Mouse (Mus musculus) mesoderm, embryonic 11.5 days (tissue): ENCODE data around the gene Eif4g3.
"Not testable (repeated sequence)": the region's sequence is repeated elsewhere in the genome, so short reads cannot be mapped to it uniquely, and the experiment has no call there.

Experiments used
- DNase-seq: peaks from one replicate; pipeline ENCODE4 v3.0.0-alpha.2; 2012; ENCODE audit warnings: low read depth, low spot score

The Eif4g3 gene

GRCm38 (mm10) chr4:138022761-138023160, 29.9 kb downstream of the Eif4g3 start:
- DNase-seq = no peak

- DNase-seq = no peak
Observed at GRCm38 (mm10) chr4:138023403-138024100, 30.7 kb downstream of the Eif4g3 start.

GRCm38 (mm10) chr4:138029168-138029567, 36.3 kb downstream of the Eif4g3 start:
- DNase-seq = no peak

GRCm38 (mm10) chr4:138031828-138032227, 39.0 kb downstream of the Eif4g3 start:
- DNase-seq = no peak

GRCm38 (mm10) chr4:138033871-138034270, 41.0 kb downstream of the Eif4g3 start:
- no peak for DNase-seq

- no peak for DNase-seq
Observed at GRCm38 (mm10) chr4:138035435-138036120, 42.8 kb downstream of the Eif4g3 start.

GRCm38 (mm10) chr4:138037110-138037509, 44.3 kb downstream of the Eif4g3 start:
- DNase-seq = peak; percentile 36

GRCm38 (mm10) chr4:138037896-138038295, 45.1 kb downstream of the Eif4g3 start:
- no peak for DNase-seq

GRCm38 (mm10) chr4:138038365-138039274, 45.8 kb downstream of the Eif4g3 start:
- no peak for DNase-seq

- DNase-seq = no peak
Observed at GRCm38 (mm10) chr4:138039275-138039651, 46.4 kb downstream of the Eif4g3 start.

GRCm38 (mm10) chr4:138040589-138040988, 47.8 kb downstream of the Eif4g3 start:
- DNase-seq = no peak

- no peak for DNase-seq
Observed at GRCm38 (mm10) chr4:138041566-138042256, 48.9 kb downstream of the Eif4g3 start.

- DNase-seq = no peak
Observed at GRCm38 (mm10) chr4:138042257-138042589, 49.4 kb downstream of the Eif4g3 start.

- no peak for DNase-seq
Observed at GRCm38 (mm10) chr4:138042625-138043024, 49.8 kb downstream of the Eif4g3 start.

- DNase-seq = no peak
Observed at GRCm38 (mm10) chr4:138044841-138045500, 52.1 kb downstream of the Eif4g3 start.

- DNase-seq = no peak
Observed at GRCm38 (mm10) chr4:138045809-138046208, 53.0 kb downstream of the Eif4g3 start.

GRCm38 (mm10) chr4:138046371-138046770, 53.5 kb downstream of the Eif4g3 start:
- DNase-seq = no peak

- peak; percentile 13 for DNase-seq
Observed at GRCm38 (mm10) chr4:138049547-138049946, 56.7 kb downstream of the Eif4g3 start.

GRCm38 (mm10) chr4:138051488-138051887, 58.7 kb downstream of the Eif4g3 start:
- DNase-seq = no peak

GRCm38 (mm10) chr4:138056658-138057057, 63.8 kb downstream of the Eif4g3 start:
- DNase-seq = no peak

- DNase-seq = not testable (repeated sequence)
Observed at GRCm38 (mm10) chr4:138057196-138057754, 64.5 kb downstream of the Eif4g3 start.
